Mouse (Mus musculus) E14TG2a.4 (cell line): ENCODE results near the gene Slc25a12.

Experiments used
- CTCF ChIP-seq: conservative IDR thresholded peaks from 2 replicates; pipeline ENCODE4 v1.5.1; 2014; ENCODE audit warnings: low read length
- NANOG ChIP-seq: IDR thresholded peaks from 2 replicates; pipeline ENCODE4 v1.6.1; 2014; ENCODE audit warnings: borderline replicate concordance, low read length, mixed read lengths

DNA sequence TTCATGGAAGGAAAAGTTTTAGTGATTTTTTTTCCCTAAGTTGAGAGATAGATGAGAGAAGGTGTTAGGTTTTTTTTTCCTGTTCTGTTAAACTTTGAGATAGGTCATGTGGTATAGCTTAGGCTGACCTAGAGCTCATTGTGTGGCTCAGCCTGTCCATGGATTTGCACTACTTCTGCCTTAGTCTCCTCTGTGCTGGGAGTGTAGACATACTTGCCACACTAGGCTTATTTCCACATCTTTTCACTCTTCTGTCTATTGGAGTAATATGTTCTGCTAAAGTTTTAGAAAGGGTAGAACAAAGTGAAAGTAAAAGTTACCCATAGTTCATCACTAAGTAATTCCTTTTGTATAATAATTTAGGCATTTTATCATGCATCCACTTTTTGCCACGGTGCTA, 38.1 kb upstream of the Slc25a12 start:
- no peak for TF ChIP-seq CTCF
- no peak for TF ChIP-seq NANOG
